Mouse (Mus musculus) heart, embryonic 13.5 days (tissue): ENCODE measurements at regions not wholly inside any gene's neighbourhood (a gene's known extent, or its start where the extent isn't known, plus 50 kb on each side); places are given as distances from the start of the nearest gene placed in this dataset.
A peak's percentile ranks its signal among the peaks of the same experiment; 100 is the strongest.
"Not testable (repeated sequence)": the region's sequence is repeated elsewhere in the genome, so short reads cannot be mapped to it uniquely, and the experiment has no call there.

ENCODE experiments used
- ATAC-seq: fragments of 200-750 bp; cut with Nextera tagmentation; 2 replicates; pipeline ENCODE4 v1.8.0; 2017; ENCODE audit warnings: moderate TSS enrichment; ENCODE audit not compliant: insufficient number of reproducible peaks, low FRiP score, low TSS enrichment; ENCODE audit errors: extremely low read depth
- H3K27ac ChIP-seq: fragments of 300-500 bp; sonication (generic); replicated peaks from 2 replicates; pipeline ENCODE4 v1.5.1; 2015; ENCODE audit warnings: moderate library complexity, mild to moderate bottlenecking, inconsistent platforms
- H3K27me3 ChIP-seq: fragments of 300-500 bp; sonication (generic); replicated peaks from 2 replicates; pipeline ENCODE4 v1.6.1; 2015; ENCODE audit warnings: mild to moderate bottlenecking, inconsistent platforms
- H3K36me3 ChIP-seq: fragments of 300-500 bp; sonication (generic); 2 replicates; pipeline ENCODE4 v1.6.1; 2015; ENCODE audit warnings: mild to moderate bottlenecking, inconsistent platforms
- H3K4me1 ChIP-seq: fragments of 300-500 bp; sonication (generic); 2 replicates; pipeline ENCODE4 v1.6.1; 2015; ENCODE audit warnings: inconsistent platforms
- H3K4me2 ChIP-seq: fragments of 300-500 bp; sonication (generic); 2 replicates; pipeline ENCODE4 v1.6.1; 2015; ENCODE audit warnings: inconsistent platforms, mild to moderate bottlenecking, moderate library complexity
- H3K4me3 ChIP-seq: fragments of 300-500 bp; sonication (generic); 2 replicates; pipeline ENCODE4 v1.5.1; 2015; ENCODE audit warnings: moderate library complexity, mild to moderate bottlenecking, inconsistent platforms
- H3K9ac ChIP-seq: fragments of 300-500 bp; sonication (generic); 2 replicates; pipeline ENCODE4 v1.6.1; 2015; ENCODE audit warnings: inconsistent platforms, mild to moderate bottlenecking, moderate library complexity
- H3K9me3 ChIP-seq: fragments of 300-500 bp; sonication (generic); 2 replicates; pipeline ENCODE4 v1.6.1; 2016; ENCODE audit warnings: inconsistent platforms
- WGBS: fragments of 180-500 bp; shearing (Covaris S2); methylation state at CpG from one replicate; pipeline ENCODE4 v1.1.7; 2015; ENCODE audit warnings: mixed read lengths; 5-methylcytosine and 5-hydroxymethylcytosine counted together

- Histone ChIP-seq H3K27me3 (no peaks in the 10 kb centered on the region), H3K4me1 (peaks cover 7% of the 10 kb centered on the region), H3K4me3 (no peak overlapping the region), H3K9ac (no peak overlapping the region), H3K9me3 (no peaks in the 10 kb centered on the region), H3K27ac (no peak overlapping the region), H3K4me2 (no peak overlapping the region), H3K36me3 (no peaks in the 10 kb centered on the region)
- 31% methylated on average over 1 of the region's 1 CpGs for WGBS
- no peak for ATAC-seq
These were observed 98.0 kb upstream of the Emcn start for GRCm38 (mm10) chr3:137242877-137243276.

DNA sequence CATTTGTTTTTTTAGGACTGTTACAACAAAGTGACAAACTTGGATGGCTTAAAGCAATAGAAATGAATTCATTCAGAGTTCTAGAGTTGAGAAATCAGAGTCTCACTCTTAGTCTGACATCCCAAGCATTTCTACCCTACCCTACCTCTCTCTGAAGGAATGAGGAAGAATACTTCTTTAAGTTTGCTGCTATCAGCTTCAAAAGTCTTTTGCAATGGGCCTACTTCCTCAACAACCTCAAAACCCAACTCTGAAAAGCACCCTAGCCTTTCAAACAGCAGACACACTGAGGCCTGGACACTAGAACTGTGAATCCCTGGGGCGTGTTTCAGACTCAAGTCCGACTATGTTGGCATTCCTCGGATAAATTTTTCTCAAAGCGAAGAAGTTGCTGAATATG lies 77.0 kb upstream of the Emcn start:
- no peaks in the 10 kb centered on the region for H3K36me3 ChIP-seq
- no peaks in the 10 kb centered on the region for H3K27me3 ChIP-seq
- no peak overlapping the region for H3K4me3 ChIP-seq
- H3K4me1 ChIP-seq = no peaks in the 10 kb centered on the region
- ATAC-seq = no peak
- no peaks in the 10 kb centered on the region for H3K9me3 ChIP-seq
- no peak overlapping the region for H3K4me2 ChIP-seq
- H3K27ac ChIP-seq = no peak overlapping the region
- WGBS = 78% methylated on average over 4 of the region's 4 CpGs
- H3K9ac ChIP-seq = no peak overlapping the region

DNA sequence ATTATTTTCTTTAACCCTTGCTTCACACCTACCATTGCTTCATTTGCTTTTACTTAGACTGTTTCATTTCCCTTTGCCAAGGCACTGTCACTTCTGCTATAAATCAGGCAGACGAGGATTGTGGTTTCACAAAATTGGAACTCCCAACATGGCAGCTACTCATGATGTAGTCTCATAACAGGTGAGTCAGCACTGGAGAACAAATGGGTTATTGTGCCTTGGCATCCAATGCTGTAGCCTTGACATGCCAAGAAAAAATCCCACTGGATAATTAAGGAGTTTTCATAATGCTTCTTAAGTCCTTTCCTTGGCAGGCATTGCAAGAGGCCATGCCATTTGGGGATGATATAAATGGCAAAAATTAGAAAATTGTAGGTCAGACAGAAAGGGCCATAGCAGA lies 73.1 kb upstream of the Emcn start:
- WGBS = 70% methylated on average over 1 of the region's 1 CpGs
- ATAC-seq = no peak
- Histone ChIP-seq H3K4me1 (no peaks in the 10 kb centered on the region), H3K9ac (no peak overlapping the region), H3K27ac (no peak overlapping the region), H3K36me3 (no peaks in the 10 kb centered on the region), H3K9me3 (no peaks in the 10 kb centered on the region), H3K4me2 (no peak overlapping the region), H3K27me3 (no peaks in the 10 kb centered on the region), H3K4me3 (no peak overlapping the region)

GRCm38 (mm10) chr3:137275444-137275843 lies 65.4 kb upstream of the Emcn start:
- no peak for ATAC-seq
- H3K9ac ChIP-seq = no peak overlapping the region
- H3K27ac ChIP-seq = no peak overlapping the region
- no peak overlapping the region for H3K4me3 ChIP-seq
- no peaks in the 10 kb centered on the region for H3K36me3 ChIP-seq
- no peaks in the 10 kb centered on the region for H3K4me1 ChIP-seq
- H3K4me2 ChIP-seq = peak overlapping the region; percentile 18
- no peaks in the 10 kb centered on the region for H3K27me3 ChIP-seq
- WGBS = 62% methylated on average over 8 of the region's 8 CpGs
- no peaks in the 10 kb centered on the region for H3K9me3 ChIP-seq

DNA sequence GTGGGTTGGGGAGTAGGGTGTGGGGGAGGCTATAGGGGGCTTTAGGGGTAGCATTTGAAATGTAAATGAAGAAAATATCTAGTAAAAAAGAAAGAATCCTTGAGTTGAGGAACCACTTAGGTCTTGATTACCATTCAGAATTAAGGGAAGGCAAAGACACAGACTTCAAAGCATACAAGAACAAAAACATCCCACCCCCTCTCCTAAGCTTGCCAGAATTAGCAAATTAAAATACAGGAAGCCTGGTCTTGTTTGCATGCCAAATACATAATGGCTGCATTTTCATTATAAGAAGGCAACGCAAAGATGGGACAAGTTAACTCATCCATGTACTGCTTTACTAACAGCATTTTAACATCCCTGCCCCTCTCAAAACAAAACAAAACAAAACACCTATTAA lies 61.6 kb upstream of the Emcn start:
- WGBS = 85% methylated on average over 1 of the region's 1 CpGs
- ATAC-seq = no peak
- no peaks in the 10 kb centered on the region for H3K4me1 ChIP-seq

DNA sequence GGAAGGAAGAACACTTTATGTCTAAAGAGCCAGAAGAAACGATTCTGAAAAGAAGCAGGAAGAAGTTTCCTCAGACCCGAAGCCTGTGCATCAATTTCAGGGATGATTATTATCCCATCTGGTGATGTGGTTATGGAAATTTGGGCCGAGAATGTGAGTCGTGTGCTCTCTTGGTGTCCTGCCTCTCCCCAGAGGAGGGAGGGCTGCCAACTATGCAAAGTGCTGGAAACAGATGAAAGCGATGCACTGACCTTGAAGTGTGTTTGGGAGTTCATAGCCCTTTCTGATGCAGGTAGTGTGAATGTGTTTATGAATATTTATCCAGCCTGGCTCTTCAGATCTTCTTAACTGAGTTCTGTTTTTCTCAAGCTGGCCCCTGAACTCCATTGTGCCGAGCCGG lies 59.8 kb upstream of the Emcn start:
- Histone ChIP-seq H3K4me2 (no peak overlapping the region), H3K4me1 (no peaks in the 10 kb centered on the region), H3K27ac (no peak overlapping the region), H3K9ac (no peak overlapping the region), H3K9me3 (no peaks in the 10 kb centered on the region), H3K4me3 (no peak overlapping the region), H3K36me3 (no peaks in the 10 kb centered on the region), H3K27me3 (no peaks in the 10 kb centered on the region)
- 72% methylated on average over 7 of the region's 7 CpGs for WGBS
- ATAC-seq = no peak

More for the DNA sequence above, 61.6 kb upstream of the Emcn start:
- H3K4me2 ChIP-seq = no peak overlapping the region
- no peaks in the 10 kb centered on the region for H3K27me3 ChIP-seq
- no peak overlapping the region for H3K4me3 ChIP-seq
- H3K36me3 ChIP-seq = no peaks in the 10 kb centered on the region
- no peak overlapping the region for H3K27ac ChIP-seq
- H3K9me3 ChIP-seq = no peaks in the 10 kb centered on the region
- H3K9ac ChIP-seq = no peak overlapping the region

DNA sequence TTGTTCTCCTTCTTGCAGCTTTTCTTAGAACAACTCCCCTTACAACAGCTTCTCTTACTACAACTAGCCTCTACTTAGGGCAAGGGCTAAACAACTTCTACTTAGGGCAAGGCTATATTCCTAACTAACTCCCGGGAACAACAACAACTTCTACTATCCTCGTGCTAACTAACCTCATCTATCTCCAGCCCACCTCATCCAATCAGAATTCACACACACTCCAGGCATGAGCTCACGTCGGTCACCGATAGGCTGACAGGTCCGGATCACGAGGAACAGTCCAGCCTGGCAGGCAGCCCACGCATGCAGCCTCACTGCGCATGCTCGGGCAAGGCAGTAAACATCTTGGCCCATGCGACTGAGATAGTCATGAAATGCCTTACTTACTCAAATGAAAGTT lies 53.3 kb upstream of the Emcn start:
- not testable (repeated sequence) for H3K27me3 ChIP-seq, H3K4me1 ChIP-seq, H3K9ac ChIP-seq, H3K27ac ChIP-seq, H3K4me2 ChIP-seq, H3K36me3 ChIP-seq, H3K9me3 ChIP-seq, H3K4me3 ChIP-seq, ATAC-seq
- 77% methylated on average over 11 of the region's 11 CpGs for WGBS

GRCm38 (mm10) chr3:137288301-137288942 lies 52.4 kb upstream of the Emcn start:
- Histone ChIP-seq H3K4me2 (no peak overlapping the region), H3K27me3 (no peaks in the 10 kb centered on the region), H3K36me3 (no peaks in the 10 kb centered on the region), H3K27ac (no peak overlapping the region), H3K9me3 (no peaks in the 10 kb centered on the region), H3K4me1 (peaks cover 13% of the 10 kb centered on the region), H3K4me3 (no peak overlapping the region), H3K9ac (no peak overlapping the region)
- 76% methylated on average over 7 of the region's 7 CpGs for WGBS
- ATAC-seq = no peak

GRCm38 (mm10) chr3:137288943-137289682 lies 51.8 kb upstream of the Emcn start:
- H3K9me3 ChIP-seq = no peaks in the 10 kb centered on the region
- no peaks in the 10 kb centered on the region for H3K27me3 ChIP-seq
- H3K4me2 ChIP-seq = no peak overlapping the region
- no peaks in the 10 kb centered on the region for H3K36me3 ChIP-seq
- no peak overlapping the region for H3K27ac ChIP-seq
- peaks cover 18% of the 10 kb centered on the region for H3K4me1 ChIP-seq
- 68% methylated on average over 2 of the region's 2 CpGs for WGBS
- H3K4me3 ChIP-seq = no peak overlapping the region
- ATAC-seq = no peak
- no peak overlapping the region for H3K9ac ChIP-seq

DNA sequence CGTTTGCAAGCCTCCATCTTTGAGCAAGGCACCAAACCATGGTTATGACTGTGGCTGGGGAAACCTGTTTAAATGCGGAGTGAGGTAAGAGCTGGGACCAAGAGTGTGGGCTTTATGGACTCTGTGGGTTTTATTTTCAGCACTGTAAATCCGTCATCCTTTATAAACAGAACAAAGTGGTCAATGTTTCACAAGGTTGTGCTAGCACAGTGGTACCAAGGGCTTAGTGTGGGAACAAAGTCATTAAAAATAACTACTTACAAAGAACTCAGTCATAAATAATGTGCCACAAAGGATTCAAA lies 51.2 kb upstream of the Emcn start:
- WGBS = 67% methylated on average over 3 of the region's 3 CpGs
- H3K4me2 ChIP-seq = no peak overlapping the region
- H3K27me3 ChIP-seq = no peaks in the 10 kb centered on the region
- no peak for ATAC-seq
- H3K27ac ChIP-seq = no peak overlapping the region
- no peaks in the 10 kb centered on the region for H3K9me3 ChIP-seq
- peaks cover 18% of the 10 kb centered on the region for H3K4me1 ChIP-seq
- H3K36me3 ChIP-seq = no peaks in the 10 kb centered on the region
- H3K9ac ChIP-seq = no peak overlapping the region
- H3K4me3 ChIP-seq = no peak overlapping the region
